Mouse (Mus musculus) cerebellum, adult 2 months (tissue): ENCODE results near the gene D930020B18Rik.

ENCODE experiments used
- CTCF ChIP-seq: fragments of 200-500 bp; IDR thresholded peaks from 2 replicates; pipeline ENCODE4 v1.5.1; 2011; ENCODE audit warnings: low read depth, mild to moderate bottlenecking, control low read depth, low read length, moderate library complexity, borderline replicate concordance; ENCODE audit not compliant: insufficient read depth
- POLR2A ChIP-seq: fragments of 200-500 bp; IDR thresholded peaks from 2 replicates; pipeline ENCODE4 v1.6.1; 2011; ENCODE audit warnings: low read length, control low read depth, borderline replicate concordance; ENCODE audit not compliant: insufficient read depth

- TF ChIP-seq CTCF (no peak), POLR2A (no peak)
Measured at GRCm38 (mm10) chr10:121686153-121686660, 44.8 kb downstream of the D930020B18Rik start.
